Mouse (Mus musculus) thymus, adult 18-20 months (tissue): Measurements from ENCODE around the gene Tmem121b.

Source experiments
- DNase-seq, 2 experiments: peaks; one replicate each; pipeline ENCODE4 v3.0.0; 2022; ENCODE audit warnings: mixed read lengths in 2 of 2

Tmem121b gene

DNA sequence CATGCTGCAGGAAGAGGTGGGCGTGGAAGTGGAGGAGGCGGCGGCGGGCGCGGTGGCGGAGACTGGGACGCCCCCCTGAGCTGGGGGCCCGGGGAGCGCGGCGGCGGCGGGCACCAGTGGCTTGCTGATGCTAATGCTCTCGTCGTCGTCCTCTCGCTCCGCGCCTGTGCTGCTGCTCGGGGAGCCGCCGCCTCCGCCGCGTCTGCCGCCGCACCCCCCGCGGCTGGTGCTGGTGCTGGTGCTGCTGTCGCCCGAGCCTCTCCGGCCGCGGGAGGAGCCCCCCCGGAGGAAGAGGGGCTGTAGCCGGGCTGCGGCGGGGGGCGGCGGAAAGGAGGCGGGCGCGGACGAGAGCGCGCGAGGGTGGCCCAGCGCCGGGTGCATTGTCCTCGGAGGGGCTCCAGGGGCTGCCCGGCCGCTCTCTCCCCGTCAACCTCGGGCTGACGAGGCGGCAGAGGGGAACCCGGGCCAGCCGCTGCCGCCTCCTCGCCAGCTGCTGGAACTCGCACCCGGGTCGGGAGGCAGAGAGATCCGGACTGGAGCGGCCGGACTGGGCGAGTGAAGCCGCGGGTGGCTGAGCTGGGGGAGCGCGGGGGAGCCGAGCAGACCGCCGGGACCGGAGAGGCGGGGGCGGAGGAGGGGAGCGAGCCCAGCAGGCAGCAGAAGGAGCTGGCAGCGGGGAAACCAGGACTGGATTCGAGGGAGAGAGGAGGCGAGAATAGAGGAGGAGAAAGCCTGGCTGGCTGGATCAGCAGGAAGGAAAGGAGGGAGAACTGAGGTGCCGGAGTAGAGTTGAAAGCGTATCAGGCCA, at the start of gene Tmem121b:
Tmem121b (minus strand) TSS at position 434 of the 808 bp plus-strand sequence.
- no peak for DNase-seq

DNA sequence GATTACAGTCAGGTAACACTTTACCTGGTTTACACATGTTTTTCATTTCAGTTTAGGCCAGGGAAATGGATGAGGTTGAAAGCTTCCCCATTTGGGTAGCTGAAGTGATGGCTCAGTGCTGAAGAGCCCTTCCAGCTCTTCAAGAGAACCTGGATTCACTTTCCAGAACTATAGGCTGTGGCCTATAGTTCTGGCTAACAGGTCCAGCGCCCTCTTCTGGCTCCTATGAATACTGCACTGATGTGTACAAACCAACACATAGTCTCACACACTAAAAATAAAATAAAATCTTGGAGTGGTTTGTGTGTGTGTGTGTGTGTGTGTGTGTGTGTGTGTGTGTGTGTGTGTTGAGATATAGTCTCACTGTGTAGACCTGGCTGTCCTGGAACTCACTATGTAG, 48.5 kb upstream of the Tmem121b start:
- DNase-seq = no peak

DNA sequence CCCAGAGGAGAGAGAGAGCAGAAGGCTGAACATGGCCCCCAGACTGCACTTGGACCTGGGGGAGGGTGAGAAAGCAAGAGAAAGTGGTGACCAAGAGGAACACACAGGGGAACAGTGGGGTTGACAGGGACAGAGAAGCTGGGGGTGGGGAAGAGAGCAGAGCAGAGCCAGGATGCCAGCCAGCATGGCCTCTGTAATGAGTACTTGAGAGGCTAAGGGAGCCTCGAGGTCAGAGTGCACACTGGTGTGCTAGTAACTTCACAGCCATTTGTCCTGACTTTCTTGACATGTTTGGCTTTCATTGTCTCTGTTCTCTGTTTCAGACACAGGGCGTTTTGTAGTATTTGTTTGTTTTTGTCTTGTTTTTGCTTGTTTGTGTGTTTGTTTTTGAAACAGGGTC, 47.8 kb upstream of the Tmem121b start:
- DNase-seq = no peak

DNA sequence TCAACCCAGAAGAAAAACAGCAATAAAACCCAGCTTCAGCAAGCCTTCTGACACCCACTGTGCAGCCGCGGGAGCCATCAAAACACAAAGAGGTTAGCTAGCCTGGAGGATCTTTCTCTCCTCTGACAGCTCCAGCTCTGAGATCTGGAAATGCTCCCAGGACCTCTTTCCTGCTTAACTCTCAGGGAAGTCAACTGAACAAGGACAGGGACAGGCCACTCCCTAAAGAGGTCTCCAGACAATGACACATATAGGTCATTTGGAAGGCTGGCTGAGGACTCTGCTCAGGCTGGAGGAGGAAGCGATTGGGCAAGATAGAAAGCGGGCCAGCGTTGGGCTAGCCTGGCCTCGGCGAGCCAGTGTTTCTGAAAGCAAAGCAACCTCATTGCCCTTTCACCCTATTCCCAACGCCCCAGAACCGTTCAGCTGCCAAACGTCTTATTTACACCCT, 46.2 kb upstream of the Tmem121b start:
- DNase-seq = no peak

DNA sequence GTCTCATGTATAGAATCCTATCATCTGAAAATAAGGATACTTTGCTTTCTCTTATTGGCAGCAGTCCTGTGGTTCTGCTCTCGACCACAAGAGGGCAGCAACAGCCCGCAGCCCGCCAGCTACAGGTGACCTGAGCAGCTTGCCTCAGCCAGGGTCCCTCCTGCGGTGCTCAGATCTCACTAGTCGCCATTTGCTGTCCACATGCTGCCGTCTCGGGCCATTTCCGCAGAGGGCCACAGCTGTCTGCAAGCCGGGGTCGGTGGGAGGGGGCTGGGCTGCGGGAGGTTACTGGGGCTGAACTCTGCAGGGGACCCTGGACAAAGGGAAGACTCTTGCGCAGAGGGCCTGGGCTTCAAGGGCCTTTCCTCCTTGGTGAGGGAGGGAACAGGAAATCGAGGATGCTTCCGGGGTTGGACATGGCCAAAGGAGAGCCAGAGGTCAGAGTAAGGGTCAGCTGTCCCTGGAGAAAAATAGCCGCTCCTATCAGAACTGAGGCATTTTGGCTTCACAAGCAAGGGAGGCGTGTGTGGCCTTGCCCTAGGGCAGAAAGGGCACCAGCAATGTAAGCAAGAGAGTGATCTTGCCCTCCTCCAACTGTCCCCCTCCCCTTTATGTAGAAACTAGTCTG, 45.6 kb upstream of the Tmem121b start:
- peak; percentile 40 to 48 for DNase-seq

DNA sequence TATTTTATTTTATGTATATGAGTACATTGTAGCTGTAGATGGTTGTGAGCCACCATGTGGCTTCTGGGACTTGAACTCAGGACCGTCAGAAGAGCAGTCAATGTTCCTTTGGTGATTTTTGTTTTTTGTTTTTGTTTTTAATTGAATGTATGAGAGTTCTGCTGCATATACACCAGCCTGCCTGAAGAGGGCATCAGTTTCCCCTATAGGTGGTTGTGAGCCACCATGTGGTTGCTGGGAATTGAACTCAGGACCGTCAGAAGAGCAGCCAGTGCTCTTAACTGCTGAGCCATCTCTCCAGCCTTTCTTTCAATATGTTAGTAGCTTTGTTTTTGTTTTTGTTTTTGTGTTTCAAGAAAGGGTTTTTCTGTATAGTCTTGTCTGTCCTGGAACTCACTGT, 42.7 kb upstream of the Tmem121b start:
- DNase-seq = no peak

DNA sequence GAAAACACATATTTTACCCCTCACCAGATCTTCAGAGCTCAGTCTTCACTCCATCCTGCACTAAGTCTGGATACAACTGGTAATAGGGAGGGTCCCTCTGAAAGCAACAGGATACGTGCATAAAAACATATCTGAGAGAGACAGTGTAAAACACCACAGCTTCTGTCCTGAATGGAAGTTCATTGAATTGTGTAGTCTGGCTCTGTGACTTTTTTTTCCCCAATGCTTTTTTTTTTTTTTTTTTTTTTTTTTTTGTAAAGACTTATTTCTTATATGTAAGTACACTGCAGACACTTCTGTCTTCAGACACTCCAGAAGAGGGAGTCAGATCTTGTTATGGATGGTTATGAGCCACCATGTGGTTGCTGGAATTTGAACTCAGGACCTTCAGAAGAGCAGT, 39.0 kb upstream of the Tmem121b start:
- DNase-seq = no peak

DNA sequence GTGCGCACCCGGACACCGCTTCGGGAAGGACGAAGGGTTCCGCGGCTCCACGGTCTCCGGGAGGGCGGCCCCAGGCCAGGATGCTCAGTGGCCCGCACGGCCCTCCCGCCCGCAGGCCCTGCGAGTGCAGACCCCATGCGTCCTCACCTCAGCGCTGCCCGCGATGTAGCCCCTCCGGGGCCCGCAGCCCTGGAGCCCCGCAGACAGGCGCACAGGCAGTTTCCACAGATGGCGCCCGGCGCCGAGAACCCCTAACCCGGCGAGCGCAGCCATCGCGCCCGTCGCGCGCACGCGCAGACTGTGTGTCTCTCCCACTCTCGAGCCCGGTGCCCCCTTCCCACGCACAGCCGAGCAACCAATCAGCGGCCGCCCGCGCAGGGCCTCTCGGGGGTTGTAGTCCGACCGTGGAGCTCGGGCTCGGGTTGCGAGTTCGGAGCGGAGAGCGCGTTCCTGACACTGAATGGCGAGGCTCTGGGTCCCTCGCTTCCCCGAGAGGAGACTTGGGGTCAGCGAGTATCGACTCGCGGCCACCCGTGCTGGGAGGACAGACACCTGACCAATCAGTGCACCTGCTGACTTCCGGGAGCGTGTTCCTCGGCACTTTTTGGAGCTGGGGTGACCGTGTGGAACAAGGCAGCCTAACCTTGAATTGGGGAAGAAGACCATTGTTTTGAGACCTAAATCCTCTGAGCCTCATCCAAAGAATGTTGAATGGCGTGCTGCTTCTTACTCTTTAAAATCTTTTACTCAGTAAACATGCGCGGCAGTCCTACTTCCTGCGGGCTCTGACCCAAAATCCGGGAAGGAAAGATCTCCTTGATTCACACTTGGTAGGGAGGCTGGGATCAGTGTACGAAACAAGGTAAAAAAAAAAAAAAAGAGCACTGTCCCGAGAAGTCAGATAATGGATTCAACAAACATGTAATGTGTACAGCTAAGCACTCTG, 37.7 kb upstream of the Tmem121b start, which contains the start of gene Hdhd5:
Hdhd5 (minus strand) TSS at position 300 of the 946 bp plus-strand sequence.
- DNase-seq = peak; percentile 88 to 91

DNA sequence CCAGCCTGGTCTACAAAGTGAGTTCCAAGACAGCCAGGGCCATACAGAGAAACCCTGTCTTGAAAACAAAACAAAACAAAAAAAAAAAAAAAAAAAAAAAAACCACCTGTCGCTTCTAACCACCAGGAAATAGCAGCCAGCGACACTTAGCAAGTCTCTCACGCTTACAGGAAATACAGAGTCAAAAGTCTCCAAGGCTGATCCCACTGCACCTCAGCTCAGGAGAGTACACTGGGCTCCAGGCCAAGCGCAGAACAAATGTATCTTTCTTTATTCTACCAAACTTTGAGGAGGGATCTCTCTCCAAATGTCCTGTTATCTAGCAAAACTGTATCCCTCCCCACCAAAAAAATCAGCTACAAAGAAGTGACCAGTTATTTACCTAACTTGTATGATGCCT, 35.5 kb upstream of the Tmem121b start:
- DNase-seq = peak in 1 of 2 experiments; percentile 38

DNA sequence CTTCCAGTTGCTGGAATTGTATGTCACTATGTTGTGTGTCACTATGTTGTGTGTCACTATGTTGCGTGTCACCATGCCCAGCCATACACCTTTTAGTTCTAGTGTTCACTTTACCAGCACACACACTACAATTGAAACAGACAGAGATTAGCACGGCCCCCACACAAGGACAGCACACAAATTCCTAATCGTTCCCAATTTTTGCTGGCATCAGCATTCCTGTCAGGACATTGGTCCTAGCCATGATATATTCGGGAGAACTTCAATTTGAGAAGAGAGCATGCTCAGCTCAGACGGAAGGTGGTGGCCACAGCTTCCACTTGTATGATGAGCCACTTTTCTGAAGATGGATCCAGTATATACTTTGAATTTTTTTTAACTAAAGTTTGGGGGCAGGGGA, 31.2 kb upstream of the Tmem121b start:
- no peak for DNase-seq

DNA sequence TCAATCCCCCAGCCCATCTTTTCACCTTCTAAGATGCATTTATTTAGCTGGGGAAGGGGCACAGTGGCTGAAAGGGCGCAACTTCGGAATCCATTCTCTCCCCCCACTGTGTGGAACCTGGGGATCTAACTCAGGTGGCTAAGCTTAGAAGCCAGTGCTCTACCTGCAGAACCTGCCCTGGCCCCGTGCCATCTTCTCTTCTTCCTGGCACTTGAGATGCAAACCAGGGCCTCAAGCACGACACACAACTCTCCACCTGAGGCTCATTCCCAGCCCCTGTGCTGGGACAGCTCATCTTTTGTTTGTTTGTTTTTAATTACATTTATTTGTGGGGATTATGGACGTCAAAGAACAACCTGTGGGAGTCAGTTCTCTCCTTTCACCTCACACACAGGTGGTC, 26.0 kb upstream of the Tmem121b start:
- no peak for DNase-seq

DNA sequence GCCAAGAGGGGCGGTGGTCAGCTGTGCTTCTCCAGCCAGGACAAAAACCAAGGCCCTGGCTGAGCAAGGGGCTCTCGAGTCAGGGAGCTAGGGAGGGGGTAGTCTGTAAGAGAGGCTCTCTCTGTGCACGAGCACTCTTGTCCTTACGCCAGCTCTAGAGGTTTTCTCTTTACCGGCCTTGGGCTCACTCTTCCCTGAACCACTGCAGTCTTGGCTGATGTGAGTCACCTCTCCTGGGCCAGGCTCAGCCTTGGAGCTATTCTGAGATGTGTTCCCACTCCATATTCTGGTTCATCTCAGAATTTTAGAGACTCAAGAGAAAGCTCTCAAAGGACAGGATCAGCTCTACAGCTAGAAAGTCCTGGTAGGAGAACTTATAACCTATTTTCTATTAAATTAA, 23.7 kb upstream of the Tmem121b start:
- DNase-seq = no peak

DNA sequence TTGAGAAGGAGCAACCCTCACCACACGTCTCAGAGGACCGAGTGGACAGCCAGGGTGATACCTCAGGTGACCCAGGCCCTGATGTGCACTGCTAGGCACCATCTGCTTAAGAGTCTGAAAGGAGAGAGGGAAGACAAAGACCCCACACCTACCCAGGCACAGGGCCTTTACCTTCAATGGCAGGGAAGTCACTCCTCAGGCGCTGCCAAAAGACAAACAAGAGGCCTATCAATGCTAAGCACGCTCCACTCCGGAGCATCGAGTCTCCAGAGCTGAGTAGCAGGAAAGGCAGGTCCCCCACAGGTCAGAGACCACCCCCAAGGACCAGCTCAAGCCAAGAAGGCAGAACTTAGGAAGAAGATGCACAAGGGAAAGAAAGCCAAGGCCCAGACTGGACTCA, 23.3 kb upstream of the Tmem121b start:
- no peak for DNase-seq

DNA sequence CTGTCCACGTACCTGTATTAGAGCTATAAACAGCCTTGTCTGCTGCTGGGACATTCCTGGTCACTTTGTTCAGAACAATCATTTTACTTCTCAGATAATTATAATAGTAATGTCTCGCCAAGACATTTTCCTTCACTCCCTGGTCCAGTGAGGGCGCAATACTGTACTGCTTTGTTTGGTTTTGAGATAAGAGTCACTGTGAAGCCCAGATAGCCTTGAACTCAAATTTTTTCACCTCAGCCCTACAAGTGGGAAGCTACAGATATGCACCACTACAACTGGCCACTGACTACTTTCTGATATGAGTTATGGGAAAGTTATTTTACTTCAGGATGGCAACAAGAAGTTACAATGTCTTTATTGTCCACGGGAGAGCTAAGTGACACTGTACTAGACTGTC, 22.8 kb upstream of the Tmem121b start:
- no peak for DNase-seq

DNA sequence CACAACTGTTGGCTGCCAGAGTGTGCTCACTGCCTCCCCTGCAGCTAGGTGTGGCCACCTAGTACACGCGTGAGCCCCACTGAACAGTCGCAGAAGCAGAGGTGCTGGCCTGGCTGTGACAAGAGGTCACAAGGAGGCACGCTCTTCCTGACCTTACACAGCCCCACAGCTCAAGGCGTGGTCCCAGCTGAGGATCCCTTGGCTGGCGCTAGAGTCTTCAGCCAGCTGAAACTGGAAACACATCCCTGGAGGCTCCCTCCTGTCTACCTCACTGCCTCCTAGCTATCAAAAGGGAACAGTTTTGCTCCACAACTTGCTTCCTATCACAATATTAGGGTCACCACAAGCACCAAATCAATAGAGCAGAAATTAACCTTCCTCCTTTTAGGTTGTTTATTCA, 17.6 kb upstream of the Tmem121b start:
- DNase-seq = no peak

DNA sequence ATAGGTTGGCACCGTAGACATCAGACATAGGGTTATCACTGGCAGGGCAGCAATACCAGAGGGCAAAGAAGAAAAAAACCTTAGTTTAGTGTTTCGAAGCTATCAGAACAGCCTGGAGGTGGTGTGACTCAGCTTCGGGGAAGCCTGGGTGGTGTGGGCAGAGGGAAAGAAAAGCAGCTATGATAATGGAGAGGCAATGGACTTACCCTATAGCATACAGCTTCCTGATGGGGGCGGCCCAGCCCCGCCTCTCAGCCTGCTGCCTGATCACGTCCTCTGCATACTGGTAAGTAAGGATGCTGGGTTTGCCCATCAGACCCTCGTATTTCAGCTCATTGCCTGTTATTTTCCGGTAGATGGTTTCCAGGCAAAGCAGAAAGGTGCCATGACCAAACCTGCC, 16.8 kb upstream of the Tmem121b start:
- no peak for DNase-seq

DNA sequence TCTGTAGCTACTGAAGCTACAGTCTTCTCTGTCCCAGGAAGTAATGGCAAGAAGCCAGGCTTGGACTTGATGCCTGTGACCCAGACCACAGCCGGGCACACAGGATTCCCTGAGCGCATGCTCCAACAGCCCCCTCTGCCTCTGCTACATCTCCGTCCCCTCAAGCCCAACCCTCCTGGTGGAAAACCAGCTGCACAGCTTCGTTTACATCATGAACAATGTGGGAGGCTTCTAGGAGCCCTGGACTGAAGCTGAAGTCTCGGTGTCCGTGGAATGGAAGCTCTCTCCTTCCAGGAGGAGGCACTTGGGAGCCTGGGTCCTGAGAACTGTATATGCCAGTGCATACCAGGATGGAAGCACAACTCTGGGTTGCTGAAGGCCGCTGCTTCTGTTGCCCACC, 16.4 kb upstream of the Tmem121b start:
- no peak for DNase-seq

DNA sequence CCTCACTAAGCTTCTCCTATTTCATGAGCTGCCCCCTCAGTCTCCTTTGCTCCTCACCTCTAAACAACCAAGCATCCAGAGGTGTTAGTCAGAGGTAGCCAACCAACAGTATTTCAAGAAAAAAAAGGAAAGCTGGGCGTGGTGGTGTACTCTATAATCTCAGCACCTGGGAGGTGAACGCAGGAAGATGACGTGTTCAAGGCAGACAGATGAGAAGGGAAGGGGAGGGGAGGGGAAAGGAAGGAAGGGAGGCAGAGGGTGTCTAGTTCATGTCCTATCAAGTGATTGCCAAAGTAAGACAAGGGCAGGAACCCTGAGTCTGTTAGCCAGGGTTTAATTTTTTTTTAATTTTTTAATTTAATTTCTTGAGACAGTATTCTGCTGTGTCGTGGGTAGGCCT, 15.0 kb upstream of the Tmem121b start:
- DNase-seq = no peak

DNA sequence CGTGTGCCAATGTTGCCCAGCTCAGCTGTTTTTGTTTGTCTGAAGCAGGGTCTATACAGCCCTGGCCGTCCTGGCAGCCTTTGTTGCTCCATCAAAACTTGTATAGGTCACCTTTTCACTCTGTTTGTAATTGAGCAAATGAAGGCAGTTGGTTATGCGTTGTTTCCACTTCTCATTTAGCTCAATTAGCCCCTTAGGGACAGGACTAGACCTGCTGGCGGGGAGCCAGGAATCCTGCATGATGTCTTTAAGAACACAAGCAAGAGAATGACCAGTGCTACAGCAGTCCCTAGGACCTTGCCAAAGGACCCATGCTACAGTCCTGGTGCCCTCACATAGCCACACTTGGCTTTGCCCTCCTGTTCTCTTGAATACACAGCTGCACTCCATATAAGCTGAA, 11.9 kb upstream of the Tmem121b start:
- DNase-seq = no peak

DNA sequence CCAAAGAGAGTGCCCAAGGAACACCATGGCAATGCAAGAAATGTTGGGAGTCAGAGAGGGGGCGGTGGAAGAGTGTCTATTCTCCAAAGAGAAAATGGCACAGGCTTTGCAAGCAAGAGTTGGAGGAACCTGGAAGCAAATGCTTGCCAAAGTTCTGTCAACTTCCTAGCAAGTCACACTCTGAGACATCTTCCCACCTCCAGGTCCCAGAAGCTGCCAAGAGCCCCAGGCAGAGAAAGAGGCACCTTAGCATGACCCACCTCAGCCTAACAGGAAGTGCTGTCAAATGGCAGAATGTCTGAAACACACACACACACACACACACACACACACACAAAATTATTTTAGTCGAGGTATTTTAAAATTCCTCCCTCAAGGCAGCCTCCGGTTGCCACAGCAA, 10.4 kb upstream of the Tmem121b start:
- no peak for DNase-seq

DNA sequence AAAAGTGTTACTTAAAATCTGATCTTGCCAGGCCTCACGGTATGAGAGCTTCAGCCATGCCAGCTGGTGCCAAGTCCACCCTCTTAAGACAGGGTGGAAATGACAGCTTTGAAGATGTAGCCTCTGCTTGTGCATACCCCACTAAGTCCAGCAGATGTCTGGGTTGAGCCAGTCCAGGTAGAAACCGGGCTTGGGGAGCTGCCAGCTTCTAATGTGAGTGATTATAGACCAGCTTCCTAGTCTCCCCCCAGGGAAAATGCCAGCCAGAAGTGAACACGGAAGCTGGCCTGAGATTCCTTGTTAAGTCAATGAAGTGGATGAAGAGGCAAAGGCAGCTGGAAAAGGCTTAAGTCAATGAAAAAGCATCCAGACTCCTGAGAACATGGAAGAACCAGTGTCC, 2.9 kb upstream of the Tmem121b start:
- no peak for DNase-seq

DNA sequence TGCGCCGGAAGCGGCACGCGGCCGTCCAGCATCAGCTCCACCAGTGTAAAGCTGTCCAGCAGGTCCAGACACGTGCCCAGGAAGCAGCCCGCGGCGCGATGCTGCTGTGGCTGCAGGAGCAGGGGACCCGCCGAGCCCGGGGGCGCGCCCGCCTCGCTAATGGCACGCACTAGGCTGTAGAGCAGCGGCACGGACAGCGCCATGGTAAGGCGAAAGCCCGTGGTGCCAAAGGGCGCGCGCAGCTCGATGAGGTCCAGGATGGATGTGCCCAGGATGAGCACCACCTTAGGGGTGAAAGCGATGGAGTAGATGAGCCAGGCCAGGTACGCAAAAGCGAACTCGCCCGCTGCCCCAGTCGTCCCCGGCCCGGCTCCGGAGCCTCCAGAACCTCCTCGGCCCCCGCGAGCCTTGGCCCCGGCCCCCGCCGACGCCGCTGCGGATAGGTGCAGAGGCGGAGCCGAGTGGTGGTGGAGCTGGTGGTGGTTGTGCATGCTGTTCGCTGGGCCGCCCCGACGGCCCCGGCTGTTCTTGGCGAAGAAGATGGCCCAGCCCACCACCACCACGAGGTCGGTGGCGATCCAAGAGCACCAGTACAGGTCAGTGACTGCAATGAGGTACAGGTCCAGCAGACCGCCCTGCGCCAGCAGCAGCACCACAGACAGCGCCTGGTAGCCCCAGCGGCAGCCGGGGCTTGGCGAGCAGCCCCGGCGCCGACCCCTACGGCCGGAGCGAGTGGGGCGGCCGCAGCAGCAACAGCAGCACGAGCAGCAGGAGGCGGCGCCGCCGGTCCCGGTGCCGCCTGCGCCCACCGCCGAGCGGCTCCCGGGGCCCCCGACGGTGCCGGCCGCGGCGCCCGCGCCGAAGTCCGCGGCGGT, 871 bp downstream of the Tmem121b start:
- DNase-seq = no peak
